Mouse (Mus musculus) layer of hippocampus, adult 11-12 months (tissue): ENCODE results near the gene Stmnd1.
A peak's percentile ranks its signal among the peaks of the same experiment; 100 is the strongest.
"Not testable (repeated sequence)": the region's sequence is repeated elsewhere in the genome, so short reads cannot be mapped to it uniquely, and the experiment has no call there.

Experiments used
- DNase-seq: peaks from one replicate; pipeline ENCODE4 v3.0.0; 2022; ENCODE audit warnings: low spot score

The Stmnd1 gene

DNA sequence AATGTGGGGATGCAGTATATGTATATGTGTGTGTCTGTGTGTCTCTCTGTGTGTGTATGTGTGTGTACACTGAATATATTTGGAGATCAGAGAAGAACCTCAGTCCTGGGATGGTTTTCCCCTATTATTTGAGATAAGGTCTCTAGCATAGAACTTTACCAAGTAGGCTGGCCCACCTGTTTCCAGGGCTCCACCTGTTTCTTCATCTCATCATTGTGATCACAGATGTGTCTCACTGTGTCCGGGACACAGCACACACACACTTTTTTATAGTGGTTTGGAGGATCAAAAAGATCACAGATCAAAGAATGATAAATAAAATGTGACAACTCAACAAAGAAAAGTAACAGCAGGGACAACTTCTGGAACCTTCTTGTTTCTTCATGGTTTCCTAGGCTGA is 17.0 kb downstream of the Stmnd1 start:
- no peak for DNase-seq

DNA sequence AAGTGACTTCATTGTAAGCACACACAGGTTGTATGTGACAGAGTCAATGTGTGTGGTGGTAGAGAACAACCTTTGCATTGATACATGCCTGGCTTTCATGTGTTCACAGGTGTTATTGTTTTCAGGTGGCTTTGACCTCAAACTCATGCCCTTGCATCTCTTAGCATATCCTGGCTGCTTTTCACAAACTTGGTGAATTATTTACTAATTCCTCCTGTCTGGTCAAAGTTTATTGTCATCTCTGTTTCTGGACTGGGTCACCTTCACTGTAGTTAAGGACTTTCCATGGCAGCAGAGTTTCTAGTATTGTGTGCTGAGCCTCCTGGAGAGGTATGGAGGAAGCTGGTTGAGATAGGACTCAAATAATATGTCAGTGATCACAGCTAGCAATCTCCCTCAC is 20.8 kb downstream of the Stmnd1 start:
- DNase-seq, result no peak

DNA sequence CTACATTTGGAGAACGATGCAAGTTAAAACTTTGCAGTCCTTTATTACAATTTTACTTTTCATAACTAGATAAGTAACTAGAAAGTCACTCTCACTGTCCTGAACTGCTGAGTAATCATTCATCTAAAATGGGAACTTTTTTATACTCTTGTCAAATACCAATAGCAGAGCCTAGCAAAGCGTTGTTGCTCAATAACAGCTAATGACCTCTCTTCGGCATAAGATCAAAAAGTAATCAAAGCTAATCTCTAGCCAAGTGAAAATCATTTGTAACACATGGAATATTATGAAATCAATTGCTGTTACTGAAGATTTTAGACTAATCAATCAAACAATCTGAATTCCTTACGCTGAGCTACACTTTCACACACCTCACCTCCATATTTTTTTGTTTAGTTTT is 24.2 kb downstream of the Stmnd1 start:
- DNase-seq, result no peak

DNA sequence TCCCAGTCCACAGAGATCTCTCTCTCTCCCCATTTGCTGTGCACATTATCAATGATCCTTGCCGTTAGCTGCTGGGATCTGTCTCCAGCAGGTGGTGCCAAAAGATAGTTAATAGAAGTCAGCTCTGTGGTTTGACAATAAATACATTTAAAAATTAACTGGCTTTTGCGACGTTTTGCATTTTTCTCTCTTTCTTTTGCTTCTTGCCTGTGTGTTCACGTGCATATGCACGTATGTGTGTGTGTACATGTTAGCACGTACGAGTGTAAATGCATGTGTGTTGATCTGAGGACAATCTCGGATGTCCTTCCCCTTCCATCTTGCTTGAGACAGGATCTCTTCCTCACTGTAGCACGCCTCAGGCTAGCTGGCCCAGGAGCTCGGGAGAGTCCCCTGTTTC is 37.3 kb downstream of the Stmnd1 start:
- peak; percentile 80 for DNase-seq

DNA sequence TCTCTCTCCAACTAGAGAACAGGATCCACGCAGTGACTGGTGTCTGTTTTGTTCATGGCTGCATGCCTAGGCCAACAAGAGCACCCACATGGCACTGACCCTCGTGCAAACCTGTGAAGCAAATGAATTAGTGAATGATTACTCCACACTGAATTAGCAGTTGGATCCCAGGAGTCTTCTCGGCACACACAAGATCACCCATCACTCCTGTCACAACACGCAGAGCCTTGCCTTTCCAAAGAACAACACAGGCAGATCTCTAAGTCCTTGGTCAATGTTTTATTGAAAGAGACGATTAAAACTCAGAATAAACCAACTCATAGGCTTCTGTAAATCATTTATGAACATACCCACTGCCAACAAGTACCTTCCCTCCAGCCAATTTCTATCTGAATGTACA is 39.7 kb downstream of the Stmnd1 start:
- DNase-seq, result no peak

DNA sequence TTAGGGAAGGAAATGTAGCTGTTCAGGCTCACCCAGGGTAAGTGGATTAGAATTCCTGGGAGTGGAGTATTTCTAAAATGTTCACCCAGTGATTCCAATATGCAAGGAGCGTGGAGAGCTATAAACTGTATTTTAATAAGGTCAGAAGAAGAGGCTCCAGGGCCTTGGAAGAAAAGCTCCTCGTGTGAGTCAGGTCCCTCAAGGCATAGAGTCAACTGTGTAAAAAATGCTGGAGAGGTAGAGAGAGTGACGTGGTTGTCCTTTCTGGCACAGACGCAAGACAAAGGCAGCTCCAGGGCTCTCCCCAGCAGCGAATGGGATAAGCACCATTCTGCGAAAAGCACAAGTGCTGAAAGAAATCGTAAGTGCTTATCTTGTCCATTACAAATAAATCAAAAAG is 41.6 kb downstream of the Stmnd1 start:
- DNase-seq, result no peak

DNA sequence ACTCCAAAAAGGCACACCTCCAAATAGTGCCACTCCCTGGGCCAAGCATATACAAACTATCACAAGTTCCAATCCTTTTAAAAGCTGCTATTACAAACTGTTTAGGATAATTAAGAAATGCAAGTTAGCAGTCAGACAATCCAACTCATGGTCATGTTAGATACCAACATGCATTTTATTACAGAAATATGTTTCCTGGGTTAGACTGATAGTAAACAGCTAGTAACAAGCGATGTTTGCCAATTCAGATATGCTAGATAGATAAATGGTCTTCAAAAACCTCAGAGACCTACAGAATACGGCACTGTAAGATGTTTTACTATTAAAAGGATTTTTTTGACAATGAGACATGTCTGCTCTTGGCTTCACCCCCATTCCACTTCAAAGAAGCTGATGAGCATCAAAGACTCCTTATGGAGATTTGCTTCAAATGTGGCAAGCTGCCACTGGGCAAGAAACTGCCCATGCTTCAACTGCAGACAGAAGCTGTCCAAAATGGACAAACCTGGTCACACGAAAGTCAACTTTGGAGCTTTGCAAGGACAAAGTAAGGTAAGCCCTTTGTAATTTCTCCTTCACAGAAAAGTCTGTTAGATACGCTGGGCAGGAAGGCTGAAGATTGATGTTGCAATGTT is 52.9 kb downstream of the Stmnd1 start:
- no peak for DNase-seq

DNA sequence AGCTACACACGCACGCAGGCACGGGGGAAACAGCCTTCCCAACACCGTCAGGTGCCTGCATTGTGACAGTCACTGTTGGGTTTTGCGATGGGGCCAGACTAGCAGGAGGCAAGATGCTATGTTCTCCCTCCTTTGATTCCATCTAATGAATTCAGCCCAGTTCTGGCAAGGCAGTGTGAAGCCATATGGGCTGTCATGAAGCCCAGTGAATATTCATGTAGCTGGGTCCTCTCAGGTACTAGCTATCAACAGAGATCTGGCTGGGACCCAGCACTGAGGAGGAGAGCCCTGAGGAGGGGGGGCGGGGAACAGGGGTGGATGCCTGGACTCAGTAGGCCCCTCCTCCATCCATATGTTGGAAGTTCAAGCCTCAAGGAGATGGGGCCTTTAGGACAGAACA is 61.5 kb downstream of the Stmnd1 start:
- DNase-seq, result peak; percentile 70

DNA sequence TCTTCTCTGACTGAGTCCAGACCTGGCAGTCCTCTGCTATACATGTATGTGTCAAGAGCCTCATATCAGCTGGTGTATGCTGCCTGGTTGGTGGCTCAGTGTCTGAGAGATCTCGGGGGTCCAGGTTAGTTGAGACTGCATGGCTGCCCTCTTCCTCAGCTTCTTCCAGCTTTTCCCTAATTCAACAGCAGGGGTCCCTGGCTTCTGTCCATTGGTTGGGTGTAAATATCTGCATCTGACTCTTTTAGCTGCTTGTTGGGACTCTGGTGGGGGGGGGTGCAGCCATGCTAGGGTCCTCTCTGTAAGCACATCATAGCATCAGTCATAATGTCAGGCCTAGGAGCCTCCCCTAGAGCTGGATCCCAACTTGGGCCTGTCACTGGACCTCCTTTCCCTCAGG is 62.8 kb downstream of the Stmnd1 start:
- not testable (repeated sequence) for DNase-seq

DNA sequence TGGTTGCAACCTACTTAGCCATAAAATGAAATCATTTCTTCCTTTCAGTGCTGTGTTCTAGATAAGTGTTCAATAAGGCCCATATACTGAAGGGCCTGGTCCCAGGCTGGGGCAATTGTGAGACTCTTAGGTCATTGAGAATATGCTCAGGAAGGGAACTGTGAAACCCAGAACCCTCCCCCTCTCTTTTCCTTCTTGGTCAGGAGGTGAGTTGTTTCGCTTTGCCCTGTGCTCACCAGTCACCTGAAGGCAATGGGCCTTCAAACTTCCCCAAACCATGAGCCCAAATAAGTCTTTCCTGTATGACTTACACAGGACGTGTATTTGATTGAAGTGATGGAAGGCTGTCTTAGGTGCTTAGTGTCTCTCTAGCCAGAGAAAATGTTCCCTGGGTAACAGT is 64.3 kb downstream of the Stmnd1 start:
- DNase-seq, result no peak

DNA sequence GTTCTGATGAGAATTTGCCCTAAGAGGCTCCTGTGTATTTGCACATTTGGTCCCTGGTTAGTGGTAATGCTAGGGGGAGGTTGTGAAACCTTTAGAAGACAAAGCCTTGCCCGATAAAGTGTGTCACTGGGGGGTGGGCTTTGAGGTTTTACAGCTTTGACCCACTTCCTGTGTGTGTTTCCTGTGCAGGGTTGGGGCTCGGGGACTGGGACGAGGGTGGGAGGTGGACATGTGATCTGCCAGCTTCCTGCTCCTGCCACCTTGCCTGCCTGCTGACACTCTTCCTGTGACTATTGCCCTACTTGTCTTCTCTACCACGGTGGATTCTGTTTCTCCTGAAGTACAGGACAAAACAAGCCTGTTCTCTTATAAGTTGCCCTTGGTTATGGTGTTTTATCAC is 66.4 kb downstream of the Stmnd1 start:
- no peak for DNase-seq

DNA sequence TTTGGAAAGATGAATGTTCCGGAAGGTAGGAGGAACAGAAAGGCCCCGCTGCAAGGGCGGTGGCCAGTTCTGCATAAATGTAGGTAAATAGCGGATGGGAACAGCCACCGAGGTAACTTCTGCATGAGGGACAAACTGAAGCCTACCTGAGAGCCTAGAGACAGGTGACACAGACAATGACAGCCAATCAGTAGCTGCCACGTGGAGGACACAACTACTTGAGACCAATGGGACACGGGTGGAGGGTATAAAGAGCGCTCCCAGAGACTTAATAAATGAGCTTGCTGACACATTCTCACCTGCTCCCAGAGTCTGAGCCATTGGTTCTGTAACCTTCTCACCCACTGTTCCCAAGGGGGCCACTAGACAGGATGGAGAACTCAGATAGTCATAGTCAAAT is 67.1 kb downstream of the Stmnd1 start:
- no peak for DNase-seq

DNA sequence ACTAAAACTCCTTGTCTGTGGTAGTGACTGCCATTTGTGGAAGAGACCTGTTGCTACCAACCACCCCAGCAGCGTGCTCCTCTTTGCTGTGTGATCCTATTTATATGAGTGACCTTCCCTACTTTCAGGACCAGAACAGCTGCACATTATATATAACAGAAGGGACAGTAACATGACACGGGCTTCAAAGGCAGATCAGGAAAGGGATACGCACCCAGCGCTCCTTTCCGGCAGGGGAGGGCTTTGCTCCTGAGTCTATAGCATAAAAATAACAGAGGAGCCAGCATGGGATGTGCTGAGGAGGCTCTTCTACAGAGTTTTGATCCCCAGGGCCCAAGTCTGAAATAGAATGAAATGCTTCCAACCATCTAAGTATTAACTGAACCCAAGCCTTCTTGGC is 67.9 kb downstream of the Stmnd1 start:
- DNase-seq, result no peak

DNA sequence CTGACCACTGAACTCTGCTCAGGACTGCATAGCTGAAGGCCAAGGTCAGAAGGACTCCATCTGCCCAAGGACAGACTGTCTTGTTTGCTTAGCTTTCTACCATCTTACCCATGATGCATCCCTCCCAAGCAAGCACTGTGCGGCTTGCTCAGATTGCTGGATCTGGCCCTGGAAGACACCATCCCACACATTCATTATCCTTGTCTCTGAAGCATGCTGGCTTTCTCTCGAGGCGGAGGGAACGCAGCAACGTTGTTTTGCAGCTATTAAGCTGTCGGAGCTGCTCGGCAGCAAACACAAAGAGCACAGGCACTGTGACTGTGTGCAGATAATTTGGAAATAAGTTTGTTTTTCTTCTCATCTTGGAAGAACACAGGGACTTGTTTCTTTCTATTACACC is 69.7 kb downstream of the Stmnd1 start:
- DNase-seq, result peak; percentile 22

DNA sequence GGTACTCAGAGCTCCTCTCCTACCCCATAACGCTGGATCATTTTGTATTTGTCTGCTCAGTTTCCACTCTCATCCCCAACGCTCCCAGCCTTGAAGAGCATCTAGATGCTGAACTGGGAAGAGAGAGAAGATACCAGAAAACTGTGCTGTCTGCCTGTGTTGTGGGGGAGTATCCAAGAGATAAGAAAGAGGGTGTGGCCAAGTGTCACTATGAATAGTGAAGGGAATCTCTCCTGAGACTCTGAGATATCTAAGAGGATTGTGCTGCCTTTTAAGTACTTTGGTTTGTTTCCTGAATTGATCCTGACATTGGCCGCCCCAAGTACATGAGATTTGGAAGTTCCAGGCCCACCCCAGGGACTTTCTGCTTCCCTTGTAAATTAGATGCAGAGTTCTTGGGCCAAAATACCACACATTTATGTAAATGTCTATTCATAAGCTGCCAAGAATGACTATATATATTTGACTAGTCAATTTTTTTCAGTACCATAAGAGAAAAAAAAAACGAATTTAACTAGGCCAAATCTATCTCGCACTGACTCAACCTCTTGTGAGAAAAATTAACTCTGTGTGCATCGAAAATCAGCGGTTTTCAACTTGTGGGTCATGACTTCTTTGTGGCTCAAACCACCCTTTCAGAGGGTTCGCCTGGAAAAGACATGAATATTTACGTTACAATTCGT is 73.5 kb downstream of the Stmnd1 start:
- DNase-seq, result no peak

DNA sequence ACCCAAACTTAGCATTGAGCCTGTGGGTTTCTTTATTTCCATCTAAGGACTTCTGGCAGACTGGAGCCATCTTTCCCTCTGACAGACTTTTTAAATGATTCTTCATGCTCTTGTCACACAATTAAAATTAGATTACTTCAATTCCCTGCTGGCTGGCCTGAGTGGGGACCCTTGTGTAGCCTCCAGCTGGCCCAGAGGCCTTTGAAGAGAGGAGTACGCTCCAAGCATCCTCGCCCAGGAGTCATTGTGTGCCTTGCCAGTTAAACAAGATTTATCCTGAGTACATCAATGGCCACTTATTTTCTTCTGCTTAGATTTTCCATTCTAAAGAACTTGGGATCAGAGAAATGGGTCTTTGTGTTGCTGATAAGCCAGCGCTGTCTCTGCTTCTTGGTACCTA is 76.1 kb downstream of the Stmnd1 start:
- DNase-seq, result no peak
